Mouse (Mus musculus): Measurements from ENCODE around the gene Ctnnbl1.

Gene Ctnnbl1

DNA sequence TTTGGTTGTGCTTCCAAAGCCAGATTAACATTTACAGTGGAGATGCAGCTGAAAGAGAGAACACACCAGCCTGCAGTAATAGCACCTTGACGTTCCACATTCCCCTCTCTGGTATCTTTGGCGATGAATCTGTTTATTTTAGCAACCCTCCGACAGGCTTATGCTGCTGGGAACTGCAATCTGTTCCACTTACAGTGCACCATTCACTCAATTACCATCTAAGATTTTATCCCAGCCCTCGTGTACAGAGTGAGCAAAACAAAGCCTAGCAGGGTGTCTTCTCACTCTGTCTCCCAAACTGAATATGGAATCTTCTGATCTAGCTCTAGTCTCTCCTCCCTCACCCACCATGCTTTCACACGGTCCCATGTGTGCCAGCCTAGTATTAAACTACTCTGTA lies 140.8 kb downstream of the Ctnnbl1 start:
- no peak for DNase-seq

GRCm38 (mm10) chr2:157881939-157882338 lies 144.7 kb downstream of the Ctnnbl1 start:
- no peak for DNase-seq

GRCm38 (mm10) chr2:157887275-157888025 lies 150.2 kb downstream of the Ctnnbl1 start:
- no peak for DNase-seq

DNA sequence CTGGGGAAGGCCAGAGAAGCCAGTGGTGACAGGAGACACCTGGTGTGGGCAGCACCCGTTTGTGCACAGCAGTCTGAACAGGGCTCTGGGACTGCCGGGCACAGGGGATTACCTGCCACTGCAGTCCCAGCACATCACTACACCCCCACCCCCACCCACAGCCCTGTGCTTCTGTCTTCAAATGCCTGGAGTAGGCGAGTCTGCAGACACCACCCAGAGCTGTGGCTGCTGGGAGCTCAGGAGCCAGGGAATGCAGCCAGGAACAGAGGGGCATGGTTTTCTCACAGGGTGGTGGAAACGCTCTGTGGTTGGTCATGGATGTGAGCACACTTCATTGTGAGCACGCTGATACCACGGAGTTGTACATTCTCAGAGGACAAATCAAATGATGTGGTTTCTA lies 154.0 kb downstream of the Ctnnbl1 start:
- no peak for DNase-seq

GRCm38 (mm10) chr2:157897131-157897530 lies 159.9 kb downstream of the Ctnnbl1 start:
- DNase-seq, result peak; percentile 10

GRCm38 (mm10) chr2:157913204-157913636 lies 176.0 kb downstream of the Ctnnbl1 start:
- DNase-seq, result peak; percentile 90

DNA sequence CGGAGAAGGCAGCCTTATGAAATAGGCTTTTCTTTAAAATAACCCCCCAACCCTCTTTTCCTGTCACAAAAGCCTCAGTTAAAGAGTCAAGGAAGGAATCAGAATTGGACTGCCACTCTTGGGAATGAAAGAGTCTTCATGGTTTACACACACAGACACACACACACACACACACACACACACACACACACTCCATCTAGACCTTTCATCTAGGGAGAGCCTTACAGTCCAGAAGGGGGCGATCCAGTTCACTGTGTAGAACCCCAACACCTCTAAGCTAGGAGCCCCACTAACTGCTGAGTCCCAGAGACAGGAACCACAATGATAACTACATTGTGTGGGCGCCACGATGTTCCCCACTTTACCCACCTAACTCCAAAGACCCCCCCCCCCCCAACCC lies 176.5 kb downstream of the Ctnnbl1 start:
- DNase-seq, result no peak

DNA sequence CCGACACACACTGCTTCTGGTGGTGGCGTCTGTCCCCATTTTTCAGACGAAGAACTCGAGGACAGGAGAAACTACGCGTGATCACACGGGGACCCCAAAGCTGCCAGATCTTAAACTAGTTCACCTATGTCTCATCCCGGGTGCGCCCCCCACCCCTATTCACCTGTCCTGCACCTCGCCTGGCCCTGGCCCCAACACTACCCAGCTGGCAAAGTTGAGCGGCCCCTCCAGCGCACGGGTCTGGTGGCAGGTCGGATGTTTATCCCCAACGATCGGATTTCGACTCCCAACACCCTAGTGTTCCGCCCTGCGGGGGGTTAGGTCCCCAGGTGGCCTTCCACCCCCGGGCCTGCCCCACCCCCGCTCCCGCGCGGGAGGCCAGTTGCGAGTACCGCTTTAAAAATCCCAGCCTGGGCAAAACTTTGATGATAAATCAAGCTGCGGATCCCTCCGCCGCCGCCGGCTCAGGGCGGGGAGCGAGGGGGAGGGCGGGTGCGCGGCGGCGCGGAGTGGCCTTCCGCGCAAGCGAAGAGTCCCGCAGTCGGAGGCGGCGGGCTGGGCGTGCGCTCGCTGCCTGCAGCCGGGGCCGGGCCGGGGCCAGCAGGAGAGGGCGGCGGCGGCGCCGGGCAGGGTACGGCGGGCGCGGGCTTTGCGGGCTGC lies 177.0 kb downstream of the Ctnnbl1 start, which contains the start of gene Vstm2l:
Vstm2l (plus strand) TSS at position 549 of the 660 bp plus-strand sequence.
- DNase-seq, result no peak

DNA sequence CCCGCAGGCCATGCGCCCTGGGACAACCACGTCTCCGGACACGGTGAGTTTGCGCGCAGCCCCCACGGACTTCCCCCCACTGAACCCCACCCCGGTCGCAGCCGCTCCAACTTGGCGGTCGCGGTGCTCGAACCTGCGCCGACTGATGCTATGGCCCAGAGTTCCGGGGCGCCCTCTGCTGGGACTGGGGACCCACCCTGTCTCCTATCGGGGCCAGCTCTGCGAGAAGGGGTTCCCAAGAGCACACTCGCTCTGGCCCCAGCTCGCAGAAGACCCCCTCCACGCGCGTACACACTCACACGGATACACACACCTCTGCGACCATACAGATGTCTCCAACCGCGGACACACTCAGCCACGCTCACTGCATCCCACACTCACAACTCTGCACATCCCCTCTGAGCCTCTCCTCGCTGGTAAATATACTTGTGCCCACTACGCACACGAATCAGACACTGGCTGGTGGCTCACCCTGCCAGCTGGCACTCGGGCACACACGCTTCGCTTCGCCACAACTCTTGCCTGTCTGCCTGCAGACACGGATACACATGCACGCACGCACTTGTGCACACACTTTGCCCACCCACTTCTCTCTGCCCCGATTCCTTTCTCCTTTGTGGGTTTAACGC lies 177.8 kb downstream of the Ctnnbl1 start:
- DNase-seq, result no peak

DNA sequence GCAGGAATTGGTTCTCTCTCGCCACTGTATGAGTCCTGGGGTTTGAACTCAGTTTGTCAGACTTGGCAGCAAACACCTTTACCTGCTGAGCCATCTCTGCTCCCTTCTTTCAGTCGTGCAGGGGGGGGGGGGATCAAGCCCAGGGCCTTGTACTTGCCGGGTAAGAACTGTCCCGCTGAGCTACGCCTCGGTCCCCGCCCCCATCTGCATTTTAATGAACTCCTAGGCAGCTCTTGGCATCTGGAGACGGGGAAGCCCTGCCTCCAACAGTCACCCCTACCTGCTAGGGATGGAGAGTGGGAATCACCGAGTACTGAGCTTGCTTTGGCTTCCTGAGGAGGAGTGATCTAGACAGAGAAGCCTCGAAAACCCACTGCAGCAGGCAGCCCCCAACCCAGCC lies 181.3 kb downstream of the Ctnnbl1 start:
- no peak for DNase-seq

DNA sequence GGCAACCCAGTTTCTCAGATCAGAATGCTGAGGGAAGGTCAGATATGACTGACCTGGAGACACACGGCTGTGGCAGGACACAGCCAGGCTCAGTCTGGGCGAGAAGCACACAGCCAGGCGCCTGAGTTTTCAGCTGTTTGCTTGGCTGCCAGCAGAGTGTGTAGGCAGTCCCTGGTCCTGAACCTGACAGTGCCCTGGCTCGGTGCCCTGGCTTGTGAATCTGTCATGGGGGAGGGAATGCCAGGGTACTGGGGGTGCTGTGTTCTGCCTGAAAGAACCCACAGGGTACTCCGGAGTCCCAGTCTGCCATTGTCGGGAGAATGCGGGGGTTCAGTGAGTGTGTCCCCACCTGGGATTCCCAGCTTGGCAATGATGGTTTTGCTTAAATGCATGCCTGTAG lies 184.3 kb downstream of the Ctnnbl1 start:
- DNase-seq, result no peak

- DNase-seq, result no peak
Observed at GRCm38 (mm10) chr2:157923406-157923805, 186.2 kb downstream of the Ctnnbl1 start.

DNA sequence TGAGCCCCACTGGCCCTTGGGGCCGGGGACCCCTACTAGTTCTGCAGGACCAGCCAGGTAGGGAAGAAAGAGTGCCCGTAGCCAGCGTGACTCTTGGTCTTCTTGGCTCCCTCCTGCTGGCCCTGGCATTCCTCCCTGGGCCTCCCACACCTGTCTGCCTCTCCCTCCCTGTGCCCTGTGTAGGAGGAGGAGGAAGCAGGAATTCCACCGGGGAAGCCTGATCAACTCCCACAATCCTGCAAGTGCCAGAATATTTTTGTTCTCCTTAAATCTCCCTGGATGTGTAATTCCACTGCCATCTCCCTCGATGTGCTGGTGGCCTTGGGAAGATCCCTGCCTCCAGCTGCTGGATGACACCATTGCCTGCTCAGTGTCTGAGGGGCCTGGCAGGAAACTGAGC lies 187.3 kb downstream of the Ctnnbl1 start:
- no peak for DNase-seq

GRCm38 (mm10) chr2:157926502-157926901 lies 189.3 kb downstream of the Ctnnbl1 start:
- no peak for DNase-seq

- DNase-seq, result no peak
Observed at GRCm38 (mm10) chr2:157926927-157927326, 189.7 kb downstream of the Ctnnbl1 start.

- DNase-seq, result no peak
Observed at GRCm38 (mm10) chr2:157927397-157927796, 190.2 kb downstream of the Ctnnbl1 start.

DNA sequence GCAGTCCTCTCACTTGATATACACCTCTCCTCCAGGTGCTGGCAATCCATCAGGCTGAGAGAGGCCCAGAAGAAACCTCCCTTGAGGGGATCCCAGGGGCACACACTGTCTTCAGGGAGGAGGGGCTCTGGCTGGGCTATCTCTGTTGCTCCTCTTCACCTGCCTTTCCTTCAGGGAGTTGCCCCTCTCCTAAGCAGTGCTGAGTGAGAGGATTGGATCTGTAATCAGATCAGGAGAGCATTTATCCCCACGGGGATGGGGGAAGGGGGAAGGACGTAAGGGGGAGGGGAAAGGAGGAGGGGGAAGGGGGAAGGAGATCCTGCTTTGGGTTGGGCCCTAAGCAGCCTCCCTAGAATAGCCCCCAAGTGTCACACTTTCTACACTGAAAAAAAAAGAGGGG lies 190.6 kb downstream of the Ctnnbl1 start:
- DNase-seq, result no peak

DNA sequence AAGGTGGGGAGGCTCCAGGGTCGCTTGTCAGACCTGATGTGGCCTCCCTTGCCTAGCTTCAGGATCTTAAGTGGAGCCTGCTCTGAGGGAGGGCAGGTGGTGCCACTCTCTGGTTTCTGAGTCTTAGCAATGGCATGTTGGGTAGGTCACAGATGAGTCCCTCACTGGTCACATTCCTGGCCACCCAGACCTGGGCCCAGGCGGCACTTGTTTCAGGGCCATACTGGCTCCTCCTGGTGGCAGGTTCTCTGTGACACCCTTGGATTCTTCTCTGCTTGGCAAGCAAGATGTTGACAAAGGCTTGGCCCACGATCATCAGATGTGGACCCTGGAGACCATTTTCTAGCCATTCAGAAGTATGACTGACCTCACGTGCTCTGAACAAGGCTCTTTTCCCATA lies 195.5 kb downstream of the Ctnnbl1 start:
- DNase-seq, result no peak

DNA sequence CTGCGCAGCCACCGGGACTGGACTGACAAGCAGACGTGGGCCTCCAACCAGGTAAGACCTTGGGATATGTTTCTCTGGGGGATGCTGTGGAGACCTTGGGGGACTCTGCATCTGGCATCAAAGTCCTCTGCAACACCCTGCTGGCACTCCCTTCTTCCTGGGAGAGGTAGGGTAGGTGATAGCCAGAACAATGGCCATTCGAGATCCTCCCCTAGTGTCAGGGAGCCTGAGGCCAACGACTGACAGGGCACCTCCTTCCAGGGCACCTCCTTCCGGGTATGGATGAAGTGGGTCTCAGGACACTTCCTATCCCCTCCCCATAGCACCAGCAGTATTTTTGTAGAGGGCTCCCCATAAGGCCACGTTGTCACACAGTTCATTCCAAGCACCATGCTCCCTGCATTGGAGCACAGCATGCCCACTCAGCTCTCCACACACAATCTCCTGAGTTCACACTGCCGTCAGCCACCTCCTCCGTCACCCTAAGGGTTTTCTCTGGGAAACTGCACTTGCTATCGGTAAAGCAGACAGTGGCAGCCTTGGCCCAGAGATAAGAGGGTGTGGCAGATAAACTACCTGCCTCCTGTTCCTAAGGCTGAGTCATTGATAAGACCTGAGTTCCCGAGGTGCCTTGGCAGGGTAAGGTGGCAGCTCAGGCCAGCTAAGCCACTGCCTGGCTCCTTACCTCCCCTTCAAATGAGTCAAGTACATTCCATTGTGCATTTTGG lies 198.4 kb downstream of the Ctnnbl1 start:
- no peak for DNase-seq

DNA sequence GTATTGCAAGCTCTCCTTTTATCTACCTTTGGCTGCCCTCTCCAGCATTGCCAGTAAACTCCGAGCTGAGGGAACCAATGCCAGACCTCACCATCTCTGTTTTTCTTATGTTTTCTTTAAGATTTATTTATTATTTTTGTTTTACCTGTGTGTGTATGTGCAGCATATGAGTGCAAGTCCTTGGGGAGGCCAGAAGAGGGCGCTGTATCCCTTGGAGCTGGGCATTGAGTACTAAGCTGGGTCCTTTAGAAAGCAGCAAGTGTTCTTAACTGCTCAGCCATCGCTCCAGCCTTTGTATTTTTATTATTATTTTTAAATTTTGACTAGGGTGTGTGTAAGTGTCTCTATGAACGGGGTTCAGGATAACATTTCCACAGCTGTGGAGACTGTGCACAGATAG lies 199.5 kb downstream of the Ctnnbl1 start:
- DNase-seq, result no peak

GRCm38 (mm10) chr2:157940586-157941185 lies 203.5 kb downstream of the Ctnnbl1 start:
- DNase-seq, result no peak
